Comparison of ENCODE assay signal across 8 mouse cellular contexts in genomic region chr9:72133089-72133771, GRCm38 (mm10). TPM values are rescaled to one million over a fixed set of nuclear protein-coding genes. Genes with fewer than 3 reads are reported as not detected.
DNase-seq lines count a peak whose midpoint lies in the region; ATAC-seq lines count a peak whose summit lies in the region.

No protein-coding gene starts in this region.

- H3K9me3 ChIP-seq in hindbrain, embryonic 10.5 days, result no peaks in the 10 kb centered on the region

- no peaks in the 10 kb centered on the region for H3K27me3 ChIP-seq in hindbrain, embryonic 10.5 days (ENCODE audit: insufficient read depth, poor library complexity, severe bottlenecking)

- DNase-seq in MN1 (ENCODE audit: low spot score), result peak; percentile 96
- peak; percentile 88 for DNase-seq in cerebellum, adult 8-10 months
- DNase-seq in hindbrain, embryonic 10.5 days (ENCODE audit: low spot score), result peak; percentile 88
- DNase-seq in layer of hippocampus, postnatal 25 days (ENCODE audit: extremely low spot score in 1 of 2, low spot score in 1 of 2), result peak; percentile 68 to 84
- DNase-seq in lung, postnatal 14 days, result peak; percentile 91
- peak; percentile 94 for DNase-seq in ovary, postnatal 36 days (ENCODE audit: low spot score)
- DNase-seq in thymus, postnatal 25 days, result peak; percentile 88

- H3K4me1 ChIP-seq in hindbrain, embryonic 10.5 days (replicated peaks), result peaks cover 21% of the 10 kb centered on the region

- H3K36me3 ChIP-seq in hindbrain, embryonic 10.5 days, result no peaks in the 10 kb centered on the region

- H3K27ac ChIP-seq in hindbrain, embryonic 10.5 days, result peak overlapping the region; percentile 97

- peak overlapping the region; percentile 72 for H3K4me3 ChIP-seq in hindbrain, embryonic 10.5 days

- peak; percentile 82 for ATAC-seq in frontal cortex, adult (ENCODE audit: low TSS enrichment)

- 1% methylated on average over 56 of the region's 56 CpGs for WGBS in hindbrain, embryonic 10.5 days

RNA-seq across cellular contexts. Expression of gene Tcf12, which starts 21.6 kb away (rescaled TPM):
- 138 and 144 TPM in 2 replicates for polyA plus RNA-seq in hindbrain, embryonic 10.5 days (2016; fragmentation: Nextera tagmentation; extraction: Ambion mirVana)
- 10 to 100 TPM; 50.1 to 68.1 TPM for total RNA-seq in layer of hippocampus, postnatal 25 days (2021)

Comparison
In these comparisons a context has a peak if more than half of its experiments do, and no peak if none do; other contexts are left out.
1. Peak in every context shown above with its lines: DNase-seq, ATAC-seq, H3K4me3 ChIP-seq and H3K27ac ChIP-seq.